Mouse (Mus musculus) ovary, postnatal 10 days (tissue): ENCODE measurements around the gene Lhfp.

ENCODE experiments used
- DNase-seq: peaks from one replicate; pipeline ENCODE4 v3.0.0; 2022; ENCODE audit warnings: low spot score

Gene Lhfp

DNA sequence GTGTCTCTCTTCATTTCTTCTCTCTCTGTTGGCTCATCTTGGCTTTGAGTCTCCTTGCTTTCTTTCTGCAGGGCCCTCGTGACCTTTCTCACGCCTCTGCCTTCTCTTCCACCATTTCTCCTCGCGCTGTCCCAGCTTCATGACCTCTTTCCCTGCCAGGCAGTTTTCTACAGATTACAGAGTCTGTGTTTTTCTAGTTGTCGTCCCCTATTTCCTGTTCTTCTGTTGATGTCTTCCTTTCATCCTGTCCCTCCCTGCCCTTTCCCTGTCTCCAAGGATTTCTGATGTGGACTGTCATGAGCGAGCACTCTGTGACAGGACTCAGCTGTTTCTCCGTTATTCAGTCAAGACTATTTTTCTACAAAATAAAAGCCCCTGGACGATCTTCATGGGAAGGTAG is 124.7 kb downstream of the Lhfp start:
- DNase-seq: no peak

DNA sequence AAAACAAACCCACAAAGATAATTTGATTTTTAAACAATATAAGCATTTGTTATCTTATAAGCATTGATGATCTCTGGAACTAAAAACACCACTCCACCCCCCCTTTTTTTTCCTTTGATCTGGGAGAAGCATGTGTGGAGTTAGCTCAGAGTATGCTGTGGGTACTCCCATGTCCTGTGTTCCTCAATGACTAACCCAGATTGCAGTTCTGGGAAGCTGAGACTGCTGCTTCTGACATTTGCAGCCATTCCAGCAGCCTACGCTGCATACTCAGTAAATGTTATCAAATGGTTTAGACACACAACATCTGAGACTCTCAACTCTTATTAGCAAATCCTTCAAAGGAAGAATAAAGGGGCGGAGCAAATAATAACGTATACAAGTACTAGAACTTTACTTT is 128.2 kb downstream of the Lhfp start:
- DNase-seq: no peak

DNA sequence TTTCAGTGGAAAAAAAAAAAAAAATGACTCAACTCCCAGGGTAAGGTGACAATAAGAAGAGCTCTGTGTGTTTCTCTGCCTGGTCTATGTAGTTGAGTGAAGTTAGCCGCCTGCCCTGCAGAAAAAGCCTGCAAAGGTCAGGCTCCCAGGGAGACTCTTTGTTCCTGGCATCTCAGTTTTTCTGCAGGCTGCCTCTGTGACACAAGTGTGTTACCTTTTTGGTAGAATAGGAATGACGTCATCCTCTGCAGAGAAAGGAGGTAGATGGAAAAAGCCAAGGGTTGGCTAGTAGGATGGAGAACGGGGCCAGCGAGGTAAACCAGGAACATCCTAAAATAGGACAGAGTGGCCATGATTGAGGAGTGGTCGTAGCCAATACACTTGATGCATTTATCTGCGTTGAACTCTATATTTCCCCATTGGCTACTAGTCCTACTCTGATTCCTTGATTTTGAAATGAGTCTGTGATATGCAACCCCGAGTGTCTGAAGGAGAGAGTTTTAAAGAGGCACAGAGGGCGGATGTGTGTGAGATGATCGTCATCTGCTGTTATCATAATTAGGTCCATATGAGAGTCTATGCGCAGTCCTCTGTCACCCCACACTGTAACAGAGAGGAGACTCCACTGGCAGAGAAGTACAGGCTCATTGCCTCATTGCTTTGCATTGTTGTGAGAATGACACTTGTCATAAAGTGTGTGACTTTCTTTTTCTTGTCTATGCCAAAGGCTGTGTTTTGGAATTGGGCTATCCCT is 132.2 kb downstream of the Lhfp start:
- DNase-seq: no peak

DNA sequence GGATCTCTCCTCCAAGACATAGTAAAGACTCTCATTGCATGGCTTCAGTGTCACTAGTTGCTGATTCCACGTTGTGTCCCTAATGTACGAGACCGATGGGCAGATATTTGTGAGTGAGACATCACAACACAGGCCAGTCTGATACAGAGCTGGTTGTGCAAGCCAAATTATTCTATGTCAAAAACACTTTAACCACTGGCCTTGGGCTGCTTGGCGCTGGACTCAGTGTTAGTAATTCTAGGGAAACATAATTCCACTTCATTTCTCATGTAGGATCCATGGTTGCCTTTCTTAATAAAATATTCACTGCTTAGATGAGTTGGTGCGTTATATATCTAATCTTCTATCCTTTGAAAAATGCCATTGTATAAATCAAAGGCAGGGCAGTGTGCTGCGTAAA is 138.6 kb downstream of the Lhfp start:
- DNase-seq: no peak

DNA sequence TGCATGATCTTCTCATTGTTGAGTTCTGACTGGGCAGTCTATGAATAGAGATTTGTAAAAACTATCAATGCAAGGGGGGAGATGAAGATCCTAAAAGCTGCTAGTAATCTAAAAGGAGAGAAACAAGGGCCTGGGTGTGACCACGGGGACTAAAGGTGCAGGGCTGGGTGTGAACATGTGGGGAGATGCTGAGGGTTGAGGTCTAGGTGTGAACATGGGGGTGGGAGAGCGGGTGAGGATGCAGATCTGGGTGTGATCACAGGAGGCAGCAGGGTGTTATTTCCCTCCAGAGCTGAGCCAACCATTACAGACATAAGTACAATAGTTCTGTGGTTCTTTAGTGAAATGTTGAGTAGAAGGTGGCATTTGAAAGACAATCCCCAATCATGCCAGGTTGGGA is 144.1 kb downstream of the Lhfp start:
- DNase-seq: no peak

DNA sequence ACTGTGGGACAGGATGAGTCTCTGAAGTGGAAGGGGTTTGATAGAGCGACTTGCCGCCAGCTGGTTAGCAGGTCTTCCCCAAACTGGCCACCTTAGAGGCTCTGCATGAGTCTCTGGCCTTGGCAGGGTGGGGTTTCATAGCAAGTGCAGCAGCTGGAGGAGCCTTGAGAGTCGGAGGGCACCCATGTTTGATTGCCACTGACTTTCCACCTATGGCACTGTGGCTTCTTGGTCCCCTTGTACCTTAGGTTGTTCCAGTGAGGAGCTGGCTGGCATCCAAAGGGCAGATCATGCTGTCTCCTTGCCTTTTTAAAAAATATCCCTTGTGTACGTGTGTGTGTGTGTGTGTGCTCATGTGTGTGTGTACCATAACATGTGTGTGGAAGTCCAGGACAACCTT is 152.1 kb downstream of the Lhfp start:
- DNase-seq: no peak

DNA sequence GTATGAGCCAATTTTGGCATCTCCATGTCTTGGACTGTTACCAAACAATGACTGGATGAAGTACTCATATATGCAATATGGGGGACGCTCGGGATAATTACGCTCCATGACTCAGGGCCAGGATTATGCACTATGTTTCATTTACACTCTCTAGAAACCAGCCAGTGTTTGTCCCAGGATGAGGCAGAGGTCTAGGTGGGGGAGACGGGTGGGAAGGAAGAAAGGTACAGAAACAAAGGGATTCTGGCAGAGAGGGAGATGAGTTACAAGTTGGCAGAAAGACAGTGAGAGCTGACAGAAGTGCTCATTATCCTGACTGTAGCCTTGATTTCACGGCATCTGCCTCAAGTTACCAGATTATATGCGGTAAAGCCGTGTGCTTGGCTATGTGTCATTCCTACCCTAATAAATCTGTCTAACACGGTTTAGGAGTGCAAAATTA is 154.4 kb downstream of the Lhfp start:
- DNase-seq: no peak

DNA sequence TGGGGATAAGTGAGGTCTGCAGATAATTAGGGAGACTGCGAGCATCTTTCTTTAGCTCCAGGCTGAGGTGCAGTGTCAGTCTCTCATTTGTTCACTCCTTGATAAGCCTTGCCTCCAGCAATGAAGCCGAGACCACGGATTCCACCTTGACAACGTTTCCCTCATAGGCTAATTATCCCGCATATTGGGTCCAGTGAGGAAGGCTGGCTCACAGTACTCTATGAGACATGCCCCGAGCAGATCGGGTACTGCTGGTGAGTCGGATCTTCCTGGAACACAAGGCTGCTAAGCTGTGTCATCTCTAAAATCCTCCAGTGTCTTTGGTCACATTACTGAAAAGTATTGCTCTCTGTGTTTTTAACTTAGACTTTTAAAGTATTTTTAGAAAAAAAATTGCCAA is 158.8 kb downstream of the Lhfp start:
- DNase-seq: no peak

DNA sequence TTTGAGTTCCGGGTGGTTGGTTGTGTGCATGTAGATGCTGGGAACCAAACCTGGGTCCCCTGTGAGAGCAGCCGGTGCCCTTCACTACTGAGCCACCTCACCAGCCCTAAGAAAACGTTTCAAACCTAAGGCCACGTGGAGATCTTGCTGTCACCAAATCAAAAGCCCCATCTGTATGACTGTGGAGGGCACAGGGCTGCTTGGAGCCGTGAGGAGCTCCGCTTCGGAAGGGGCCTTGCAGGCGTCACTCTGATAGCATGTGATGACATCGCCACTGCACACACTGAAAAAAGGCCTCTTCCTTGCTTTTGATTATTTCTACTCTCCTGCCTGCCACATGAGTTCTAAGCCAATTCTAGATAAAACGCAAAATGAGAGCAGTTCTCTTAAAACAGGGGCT is 159.5 kb downstream of the Lhfp start:
- no peak for DNase-seq

DNA sequence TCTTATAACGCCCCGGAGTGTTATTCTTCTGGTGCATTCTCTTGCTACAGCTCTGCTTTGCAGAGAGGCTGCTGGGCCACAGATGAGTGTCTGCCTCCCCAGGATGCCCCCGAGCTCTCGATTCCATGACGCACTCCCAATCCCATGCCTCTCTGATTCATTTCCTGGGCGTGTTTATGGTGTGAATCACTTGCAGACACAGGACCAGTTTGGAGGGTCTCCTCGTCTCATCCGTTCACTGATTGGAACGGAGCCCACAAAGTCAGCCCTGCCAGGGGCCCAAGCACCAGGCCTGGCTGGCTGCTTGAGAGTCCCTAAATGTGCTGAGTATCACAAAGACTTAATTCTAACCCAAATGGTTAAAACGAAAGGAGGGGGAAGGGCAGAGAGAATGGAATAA is 160.3 kb downstream of the Lhfp start:
- DNase-seq: no peak

DNA sequence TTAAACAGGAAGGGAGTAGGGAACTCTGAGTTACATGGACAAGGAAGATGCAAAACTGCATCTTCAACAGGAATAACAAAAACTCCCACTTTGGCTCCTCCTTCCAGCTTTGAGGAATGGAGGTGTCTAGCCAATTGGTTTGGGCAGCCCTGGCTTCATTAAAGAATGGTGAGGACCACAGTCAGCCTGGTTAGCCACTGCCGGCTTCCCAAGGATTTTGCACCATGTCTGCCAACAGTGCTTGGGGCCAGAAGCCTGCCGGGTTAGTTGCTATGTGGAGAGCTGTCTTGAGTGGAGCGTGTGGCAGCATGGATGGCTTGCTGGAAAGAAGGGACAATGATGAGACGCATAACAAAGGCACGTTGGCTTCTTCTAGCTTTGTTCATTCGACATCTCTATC is 160.9 kb downstream of the Lhfp start:
- no peak for DNase-seq

DNA sequence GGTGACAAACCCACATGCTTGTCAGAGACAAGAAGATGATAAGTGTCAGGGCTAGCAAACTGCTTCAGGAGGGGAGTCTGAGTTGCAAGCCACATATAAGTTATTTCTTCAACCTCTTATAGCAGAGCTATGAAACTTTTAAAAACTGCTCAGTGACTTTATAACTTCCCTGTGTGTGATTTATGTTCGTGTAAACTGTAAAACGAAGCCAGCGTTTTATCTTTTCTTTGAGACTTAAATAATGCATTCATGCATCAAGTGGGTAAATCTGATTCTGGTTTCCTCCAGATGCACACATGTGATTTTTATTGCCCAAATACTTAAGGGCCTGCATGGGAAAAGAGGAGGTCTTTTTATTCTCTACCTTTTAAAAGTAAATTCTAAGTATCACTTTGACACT is 161.4 kb downstream of the Lhfp start:
- DNase-seq: no peak

DNA sequence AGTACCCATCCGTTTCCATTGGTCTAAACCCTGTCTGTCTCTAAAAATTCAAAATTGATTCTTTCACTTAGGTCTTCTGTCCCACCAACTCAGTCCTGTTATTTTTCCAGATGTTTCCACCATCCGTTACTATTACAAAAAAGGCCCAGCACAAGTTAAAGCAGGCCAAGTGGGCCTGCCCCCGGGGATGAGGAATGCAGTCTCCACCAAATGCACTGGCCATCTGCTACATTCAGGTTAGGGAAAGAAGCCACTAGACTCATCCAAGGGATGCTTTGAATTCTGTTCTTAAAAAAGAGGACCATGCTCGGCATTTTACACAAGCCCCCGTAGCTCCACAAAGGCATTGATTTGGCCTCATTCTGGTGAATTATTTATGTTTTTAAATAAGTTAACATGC is 162.3 kb downstream of the Lhfp start:
- DNase-seq: no peak

DNA sequence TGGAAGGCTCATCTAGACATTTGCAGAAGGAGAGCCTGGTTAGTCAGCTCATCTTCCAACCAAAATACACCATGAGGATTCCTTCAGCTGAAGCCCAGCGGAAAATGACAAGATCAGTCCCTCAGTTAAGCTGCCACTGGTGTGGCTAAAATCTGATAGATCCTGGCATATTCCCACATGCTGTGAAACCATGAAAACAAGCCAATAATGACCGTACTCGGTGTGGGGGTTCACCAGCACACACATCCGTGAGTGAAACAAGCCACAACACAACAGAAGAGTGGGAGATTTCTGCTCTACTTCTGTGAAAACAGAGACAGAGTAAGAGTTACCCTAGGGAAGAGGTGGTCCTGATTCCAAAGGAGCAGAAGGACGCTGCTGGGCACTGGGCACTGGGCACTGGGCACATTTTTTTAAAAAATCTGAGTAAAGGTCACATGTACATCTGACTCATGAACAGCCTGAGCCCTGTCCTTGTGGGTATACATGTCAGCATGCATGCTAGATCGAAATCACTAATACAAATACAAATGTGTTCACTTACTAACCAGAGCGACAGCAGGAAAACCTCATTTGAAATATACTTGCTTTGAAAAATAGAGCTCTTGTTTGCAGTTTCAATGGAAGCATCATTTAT is 163.1 kb downstream of the Lhfp start:
- DNase-seq: no peak

DNA sequence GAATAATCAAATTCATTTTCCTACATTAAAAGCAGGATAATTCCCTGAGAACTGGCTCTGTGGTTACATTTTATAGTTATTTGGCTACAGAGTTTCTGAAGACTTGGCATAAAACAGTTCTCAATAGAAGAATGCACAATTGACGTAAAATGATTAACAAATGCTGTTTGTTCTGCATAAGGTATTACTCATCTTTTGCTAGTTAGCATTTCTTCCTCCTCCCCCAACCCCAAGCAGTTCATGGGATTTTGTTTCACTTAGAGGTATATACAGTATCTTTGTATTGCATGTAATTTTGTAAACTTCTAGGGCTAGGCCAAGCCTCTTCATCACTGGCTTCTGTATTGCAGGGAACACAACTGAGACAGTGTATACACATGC is 163.6 kb downstream of the Lhfp start:
- no peak for DNase-seq

DNA sequence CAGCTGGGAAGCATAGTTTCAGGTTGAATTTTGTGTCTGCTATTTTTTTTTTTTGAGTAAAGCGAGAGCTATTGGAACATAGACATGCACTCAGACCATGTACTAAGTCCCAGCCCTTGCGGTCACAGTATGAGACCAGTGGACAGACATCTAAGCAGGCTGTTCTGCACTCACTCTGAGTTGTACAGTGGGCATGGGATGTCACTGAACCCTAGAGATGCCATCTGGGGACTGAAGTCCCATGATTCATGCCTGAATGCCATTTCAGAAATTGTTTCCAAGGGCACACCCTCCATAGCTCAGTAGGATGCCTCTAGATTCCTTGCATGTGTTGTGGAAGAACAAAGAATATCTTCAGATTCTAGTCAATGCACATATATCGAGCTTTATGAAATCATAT is 164.4 kb downstream of the Lhfp start:
- DNase-seq: no peak

DNA sequence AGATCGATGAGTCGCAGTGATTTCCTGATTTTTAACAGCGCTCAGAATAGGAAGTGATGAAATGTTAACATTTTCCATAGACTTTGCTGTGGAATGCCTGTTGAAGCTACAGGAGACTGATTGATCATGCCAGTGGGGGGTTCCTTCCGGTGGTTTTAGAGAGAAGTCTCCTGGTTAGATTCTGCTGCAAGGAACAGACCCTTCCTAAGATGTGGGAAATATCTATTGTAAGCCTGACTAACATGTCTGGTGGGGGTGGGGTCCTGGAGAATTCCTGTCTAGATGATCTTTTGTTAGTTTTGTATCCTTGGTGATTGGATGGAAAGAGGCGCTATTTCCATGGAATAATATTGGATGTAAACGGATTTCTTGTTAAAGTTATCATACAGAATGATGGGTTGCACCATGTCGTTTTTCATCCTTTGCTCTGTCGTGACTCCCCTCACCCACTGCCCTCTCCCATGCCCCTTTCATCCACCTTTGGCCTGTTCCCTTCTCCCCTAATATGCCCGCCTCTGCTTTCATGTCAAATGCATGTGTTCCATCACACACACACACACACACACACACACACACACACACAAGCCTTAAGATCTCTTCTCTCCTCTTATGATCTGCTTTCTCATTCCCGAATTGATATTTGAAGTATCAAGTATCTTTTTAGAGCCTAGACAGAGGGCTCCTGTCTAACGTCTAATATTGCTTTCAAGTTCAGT is 165.3 kb downstream of the Lhfp start:
- DNase-seq: no peak

DNA sequence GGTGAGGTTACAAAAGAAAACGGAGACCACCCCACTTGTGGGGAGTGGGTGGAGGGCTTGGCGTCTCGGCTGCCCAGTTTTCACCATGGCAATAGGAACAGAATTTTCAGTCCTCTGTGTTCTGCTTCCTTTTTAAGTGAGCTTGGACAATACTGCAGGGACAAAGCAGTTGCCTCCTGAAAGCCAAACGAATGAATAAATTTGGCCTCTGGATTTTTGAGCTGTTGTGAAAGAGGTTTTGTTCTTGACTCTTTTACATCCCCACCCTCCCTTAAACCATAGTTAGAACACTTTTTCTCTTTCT is 165.8 kb downstream of the Lhfp start:
- no peak for DNase-seq

DNA sequence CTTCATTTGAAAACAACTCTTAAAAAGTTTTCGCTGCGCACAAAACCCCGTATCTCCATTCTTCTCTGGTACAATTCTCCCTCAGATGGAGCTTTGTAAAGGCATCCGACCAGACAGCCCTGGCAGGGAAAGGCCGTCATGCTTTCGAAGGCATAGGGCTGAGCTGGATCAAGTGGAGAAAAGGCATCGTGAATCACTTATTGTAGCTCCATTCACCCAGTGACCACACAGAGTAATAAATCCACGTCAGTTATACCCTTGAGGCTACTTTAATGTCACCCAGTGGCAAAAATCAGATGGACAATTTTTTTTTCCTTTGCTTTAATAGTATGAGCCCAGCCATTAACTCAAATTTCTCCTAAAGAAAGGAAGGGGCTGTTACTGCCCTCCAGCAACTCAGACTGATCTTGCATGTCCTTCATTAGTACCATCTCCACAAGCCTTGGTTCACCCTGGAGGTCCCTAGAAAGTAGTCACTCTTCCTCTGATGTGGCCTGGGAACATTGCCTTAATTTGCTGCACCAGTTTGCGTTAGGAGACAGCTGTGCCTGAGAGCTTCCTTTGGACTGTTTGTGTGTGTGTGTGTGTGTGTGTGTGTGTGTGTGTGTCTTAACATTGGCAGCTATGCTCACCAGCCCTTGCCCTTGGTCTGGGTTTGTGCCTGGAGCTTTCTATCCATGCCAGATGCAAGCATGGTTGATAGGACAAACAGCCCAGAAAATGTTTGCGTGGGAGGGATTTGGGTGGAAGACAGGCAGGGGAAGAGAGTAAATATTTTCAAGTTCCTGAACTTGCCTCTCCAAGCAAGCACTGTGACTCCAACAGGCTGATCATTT is 169.6 kb downstream of the Lhfp start:
- DNase-seq: no peak

DNA sequence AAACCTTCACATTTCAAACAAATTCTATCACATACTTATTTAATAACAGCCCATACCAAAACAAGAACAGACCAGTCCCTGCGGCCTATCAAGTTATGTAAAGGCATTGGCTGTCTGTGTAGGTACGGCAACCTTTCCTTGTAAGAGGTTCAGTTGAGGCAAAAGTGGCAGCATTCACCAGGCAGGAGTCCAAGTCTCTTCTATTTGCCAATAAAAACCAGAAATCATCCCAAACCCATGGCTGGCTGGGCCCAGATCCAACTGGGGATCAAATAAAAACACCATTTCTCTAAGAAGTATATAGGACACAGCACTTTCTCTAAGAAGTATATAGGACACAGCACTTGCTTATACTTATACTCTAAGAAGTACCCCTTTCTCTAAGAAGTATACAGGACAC is 171.3 kb downstream of the Lhfp start:
- no peak for DNase-seq

DNA sequence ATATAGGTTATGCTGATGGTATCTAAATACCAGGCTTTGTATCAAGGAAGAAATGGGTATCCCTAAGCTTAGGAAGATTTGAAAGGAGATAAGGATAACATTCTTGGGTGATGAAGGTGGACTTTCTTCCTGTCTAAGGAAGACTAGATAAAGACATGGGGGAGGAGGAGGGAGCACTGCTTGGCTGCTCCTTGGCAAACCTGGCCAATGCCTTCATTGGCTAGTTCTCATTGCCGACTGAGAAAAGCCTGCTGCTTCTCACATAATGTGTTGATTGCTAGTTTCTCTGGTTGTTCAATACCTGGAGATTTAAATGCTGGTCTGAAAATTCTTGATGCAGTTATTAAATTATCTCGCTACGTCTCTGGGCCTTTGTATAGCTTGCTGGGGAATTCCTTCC is 172.0 kb downstream of the Lhfp start:
- no peak for DNase-seq

DNA sequence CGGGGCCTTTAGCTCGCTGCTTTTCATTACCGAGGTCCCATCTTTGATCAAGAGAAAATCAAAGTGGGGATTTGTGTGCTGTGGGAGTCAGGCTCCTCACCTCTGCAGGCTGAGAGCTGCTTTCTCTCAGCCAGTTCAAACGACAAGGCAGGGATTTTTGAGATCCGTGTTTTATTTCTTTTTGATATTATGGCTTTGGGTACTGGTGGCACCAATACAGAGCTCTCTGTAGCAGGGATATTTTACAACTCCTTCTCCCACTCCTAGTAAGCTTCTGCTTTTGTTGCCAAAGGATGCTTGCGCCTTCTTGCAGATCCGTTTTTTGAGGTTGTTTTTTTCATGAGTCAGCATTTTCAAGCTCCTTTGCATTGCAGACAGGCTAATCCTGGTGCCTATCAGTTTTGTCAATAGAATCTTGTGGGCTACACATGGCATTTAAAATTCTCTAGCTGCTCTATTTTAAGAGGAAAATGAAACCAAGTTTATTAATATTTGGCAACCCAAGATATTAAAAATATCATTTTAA is 172.5 kb downstream of the Lhfp start:
- DNase-seq: no peak

DNA sequence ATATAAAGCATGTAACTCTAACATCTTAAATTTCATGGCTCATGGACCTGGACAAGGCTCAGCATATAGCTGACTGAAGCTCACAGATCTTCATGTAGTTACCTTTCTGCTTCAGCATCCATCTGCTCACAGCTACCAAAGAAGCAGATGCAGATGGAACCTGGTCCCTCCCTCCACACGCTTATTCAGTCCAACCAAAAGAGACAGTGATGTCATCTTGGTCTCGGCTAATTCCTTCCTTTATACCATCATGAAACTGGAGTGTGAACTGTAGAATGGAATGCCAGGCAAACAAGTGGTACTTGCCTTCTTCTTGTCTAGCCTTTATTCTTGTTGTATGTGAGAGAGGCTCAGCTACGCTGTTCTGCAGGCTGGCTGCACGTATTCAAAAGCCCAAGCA is 173.1 kb downstream of the Lhfp start:
- no peak for DNase-seq
